Mouse (Mus musculus): ENCODE measurements around the gene Sco1. TPM values are rescaled to one million over a fixed set of nuclear protein-coding genes. Genes with fewer than 3 reads are reported as not detected.

Sco1 gene
- polyA plus RNA-seq, 1 experiment, result 5.0 TPM

- TF ChIP-seq POLR2A (IDR thresholded peaks at IDR 0.05; ENCODE audit: borderline replicate concordance, control insufficient read depth, low read depth, low read length), result no peak
- no peak for TF ChIP-seq CTCF (IDR thresholded peaks at IDR 0.05; ENCODE audit: control insufficient read depth, insufficient read depth, low read length)
- Histone ChIP-seq H3K4me1 (ENCODE audit: control insufficient read depth, insufficient read depth, low read length) (no peaks in the 10 kb centered on the region), H3K4me3 (replicated peaks; ENCODE audit: control insufficient read depth, low read depth, low read length) (no peak overlapping the region), H3K27ac (ENCODE audit: control insufficient read depth, insufficient read depth, low read depth, low read length, poor library complexity) (no peak overlapping the region)
- 90% methylated on average over 5 of the region's 5 CpGs for WGBS
These were observed 41.2 kb downstream of the Sco1 start for GRCm38 (mm10) chr11:67093652-67094051.

GRCm38 (mm10) chr11:67094470-67094869 lies 42.0 kb downstream of the Sco1 start:
- 71% methylated on average over 29 of the region's 29 CpGs for WGBS

GRCm38 (mm10) chr11:67097709-67098108 lies 45.2 kb downstream of the Sco1 start:
- 83% methylated on average over 10 of the region's 10 CpGs for WGBS
- Histone ChIP-seq H3K4me3 (replicated peaks; ENCODE audit: control insufficient read depth, low read depth, low read length) (no peak overlapping the region), H3K27ac (ENCODE audit: control insufficient read depth, insufficient read depth, low read depth, low read length, poor library complexity) (no peak overlapping the region), H3K4me1 (ENCODE audit: control insufficient read depth, insufficient read depth, low read length) (no peaks in the 10 kb centered on the region)
- TF ChIP-seq POLR2A (IDR thresholded peaks at IDR 0.05; ENCODE audit: borderline replicate concordance, control insufficient read depth, low read depth, low read length), result no peak
- TF ChIP-seq CTCF (IDR thresholded peaks at IDR 0.05; ENCODE audit: control insufficient read depth, insufficient read depth, low read length), result no peak

More at GRCm38 (mm10) chr11:67094470-67094869, 42.0 kb downstream of the Sco1 start:
- TF ChIP-seq CTCF (IDR thresholded peaks at IDR 0.05; ENCODE audit: control insufficient read depth, insufficient read depth, low read length) (no peak), POLR2A (IDR thresholded peaks at IDR 0.05; ENCODE audit: borderline replicate concordance, control insufficient read depth, low read depth, low read length) (no peak)
- no peak overlapping the region for H3K4me3 ChIP-seq (replicated peaks; ENCODE audit: control insufficient read depth, low read depth, low read length)
- no peak overlapping the region for H3K27ac ChIP-seq (ENCODE audit: control insufficient read depth, insufficient read depth, low read depth, low read length, poor library complexity)
- H3K4me1 ChIP-seq (ENCODE audit: control insufficient read depth, insufficient read depth, low read length), result no peaks in the 10 kb centered on the region

GRCm38 (mm10) chr11:67098427-67098826 lies 46.0 kb downstream of the Sco1 start:
- WGBS, result 79% methylated on average over 11 of the region's 11 CpGs
- no peak overlapping the region for H3K27ac ChIP-seq (ENCODE audit: control insufficient read depth, insufficient read depth, low read depth, low read length, poor library complexity)
- H3K4me3 ChIP-seq (replicated peaks; ENCODE audit: control insufficient read depth, low read depth, low read length), result no peak overlapping the region
- H3K4me1 ChIP-seq (ENCODE audit: control insufficient read depth, insufficient read depth, low read length), result no peaks in the 10 kb centered on the region
- TF ChIP-seq POLR2A (IDR thresholded peaks at IDR 0.05; ENCODE audit: borderline replicate concordance, control insufficient read depth, low read depth, low read length), result no peak
- no peak for TF ChIP-seq CTCF (IDR thresholded peaks at IDR 0.05; ENCODE audit: control insufficient read depth, insufficient read depth, low read length)

- no peak for TF ChIP-seq CTCF (IDR thresholded peaks at IDR 0.05; ENCODE audit: control insufficient read depth, insufficient read depth, low read length)
- TF ChIP-seq POLR2A (IDR thresholded peaks at IDR 0.05; ENCODE audit: borderline replicate concordance, control insufficient read depth, low read depth, low read length), result no peak
- no peaks in the 10 kb centered on the region for H3K4me1 ChIP-seq (ENCODE audit: control insufficient read depth, insufficient read depth, low read length)
- H3K4me3 ChIP-seq (replicated peaks; ENCODE audit: control insufficient read depth, low read depth, low read length), result no peak overlapping the region
- no peak overlapping the region for H3K27ac ChIP-seq (ENCODE audit: control insufficient read depth, insufficient read depth, low read depth, low read length, poor library complexity)
- 85% methylated on average over 16 of the region's 16 CpGs for WGBS
These were observed 46.8 kb downstream of the Sco1 start for GRCm38 (mm10) chr11:67099241-67099640.

DNA sequence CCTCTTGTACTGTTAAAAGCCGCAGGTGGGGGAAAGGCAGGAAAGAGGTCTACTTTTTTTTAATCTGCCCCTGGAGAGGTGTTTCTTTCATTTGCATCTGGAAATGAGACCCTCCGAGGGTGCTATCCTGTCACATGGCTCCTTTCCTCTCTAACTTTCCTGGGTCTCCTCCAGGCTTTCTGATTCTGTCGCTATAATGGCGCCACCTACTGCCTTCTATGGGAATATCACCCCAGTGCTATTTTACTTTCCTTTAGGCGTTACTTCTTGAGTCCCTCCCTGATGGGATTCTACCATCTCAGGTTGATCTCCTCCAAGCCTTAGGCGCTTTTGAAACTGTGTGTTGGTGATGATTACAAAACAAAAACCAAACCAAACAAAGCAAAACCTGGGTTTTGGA lies 47.7 kb downstream of the Sco1 start:
- TF ChIP-seq POLR2A (IDR thresholded peaks at IDR 0.05; ENCODE audit: borderline replicate concordance, control insufficient read depth, low read depth, low read length) (no peak), CTCF (IDR thresholded peaks at IDR 0.05; ENCODE audit: control insufficient read depth, insufficient read depth, low read length) (no peak)
- no peak overlapping the region for H3K27ac ChIP-seq (ENCODE audit: control insufficient read depth, insufficient read depth, low read depth, low read length, poor library complexity)
- no peaks in the 10 kb centered on the region for H3K4me1 ChIP-seq (ENCODE audit: control insufficient read depth, insufficient read depth, low read length)
- H3K4me3 ChIP-seq (replicated peaks; ENCODE audit: control insufficient read depth, low read depth, low read length), result no peak overlapping the region
- 30% methylated on average over 6 of the region's 6 CpGs for WGBS

- Histone ChIP-seq H3K4me3 (replicated peaks; ENCODE audit: control insufficient read depth, low read depth, low read length) (no peak overlapping the region), H3K4me1 (ENCODE audit: control insufficient read depth, insufficient read depth, low read length) (no peaks in the 10 kb centered on the region), H3K27ac (ENCODE audit: control insufficient read depth, insufficient read depth, low read depth, low read length, poor library complexity) (no peak overlapping the region)
- 21% methylated on average over 6 of the region's 8 CpGs for WGBS
- TF ChIP-seq POLR2A (IDR thresholded peaks at IDR 0.05; ENCODE audit: borderline replicate concordance, control insufficient read depth, low read depth, low read length) (no peak), CTCF (IDR thresholded peaks at IDR 0.05; ENCODE audit: control insufficient read depth, insufficient read depth, low read length) (peak; percentile 62)
These were observed 49.2 kb downstream of the Sco1 start for GRCm38 (mm10) chr11:67101713-67102112.

DNA sequence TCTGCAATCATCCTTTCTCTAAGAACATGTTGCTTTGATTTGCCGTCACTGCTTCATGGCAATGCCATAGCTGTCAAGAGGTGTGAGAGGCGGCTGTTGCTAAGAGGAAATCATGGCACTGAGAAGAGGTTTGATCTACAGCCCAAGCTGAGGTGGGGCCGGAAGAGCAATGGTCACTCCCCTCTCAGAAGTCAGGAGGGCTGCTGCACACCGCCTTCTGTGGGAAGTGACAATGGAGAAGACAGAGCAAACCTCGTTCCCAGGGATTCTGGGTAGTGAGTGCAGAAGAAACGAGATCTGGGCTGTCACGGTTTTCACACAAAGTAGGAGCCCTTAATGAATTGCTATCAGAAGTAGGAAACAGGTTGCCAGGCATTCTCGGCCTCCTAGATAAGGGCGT lies 50.8 kb downstream of the Sco1 start:
- Histone ChIP-seq H3K27ac (ENCODE audit: control insufficient read depth, insufficient read depth, low read depth, low read length, poor library complexity) (no peak overlapping the region), H3K4me1 (ENCODE audit: control insufficient read depth, insufficient read depth, low read length) (no peaks in the 10 kb centered on the region), H3K4me3 (replicated peaks; ENCODE audit: control insufficient read depth, low read depth, low read length) (no peak overlapping the region)
- TF ChIP-seq CTCF (IDR thresholded peaks at IDR 0.05; ENCODE audit: control insufficient read depth, insufficient read depth, low read length), result no peak
- TF ChIP-seq POLR2A (IDR thresholded peaks at IDR 0.05; ENCODE audit: borderline replicate concordance, control insufficient read depth, low read depth, low read length), result no peak
- 71% methylated on average over 9 of the region's 9 CpGs for WGBS

- TF ChIP-seq POLR2A (IDR thresholded peaks at IDR 0.05; ENCODE audit: borderline replicate concordance, control insufficient read depth, low read depth, low read length), result no peak
- no peak for TF ChIP-seq CTCF (IDR thresholded peaks at IDR 0.05; ENCODE audit: control insufficient read depth, insufficient read depth, low read length)
- WGBS, result 64% methylated on average over 1 of the region's 1 CpGs
- Histone ChIP-seq H3K4me1 (ENCODE audit: control insufficient read depth, insufficient read depth, low read length) (no peaks in the 10 kb centered on the region), H3K27ac (ENCODE audit: control insufficient read depth, insufficient read depth, low read depth, low read length, poor library complexity) (no peak overlapping the region), H3K4me3 (replicated peaks; ENCODE audit: control insufficient read depth, low read depth, low read length) (no peak overlapping the region)
These were observed 51.8 kb downstream of the Sco1 start for GRCm38 (mm10) chr11:67104242-67104641.
